Mouse (Mus musculus) embryonic fibroblast, embryonic 13.5 days (primary cell): ENCODE results near the gene Bcat1.
"Not testable (repeated sequence)": the region's sequence is repeated elsewhere in the genome, so short reads cannot be mapped to it uniquely, and the experiment has no call there.

Experiments used
- CTCF ChIP-seq: IDR thresholded peaks from 2 replicates; pipeline ENCODE4 v1.5.1; 2011; ENCODE audit warnings: mild to moderate bottlenecking, control low read depth, low read length, moderate library complexity, borderline replicate concordance; ENCODE audit not compliant: insufficient read depth
- POLR2A ChIP-seq: IDR thresholded peaks from 2 replicates; pipeline ENCODE4 v1.6.1; 2011; ENCODE audit warnings: low read depth, mild to moderate bottlenecking, control low read depth, low read length, moderate library complexity

DNA sequence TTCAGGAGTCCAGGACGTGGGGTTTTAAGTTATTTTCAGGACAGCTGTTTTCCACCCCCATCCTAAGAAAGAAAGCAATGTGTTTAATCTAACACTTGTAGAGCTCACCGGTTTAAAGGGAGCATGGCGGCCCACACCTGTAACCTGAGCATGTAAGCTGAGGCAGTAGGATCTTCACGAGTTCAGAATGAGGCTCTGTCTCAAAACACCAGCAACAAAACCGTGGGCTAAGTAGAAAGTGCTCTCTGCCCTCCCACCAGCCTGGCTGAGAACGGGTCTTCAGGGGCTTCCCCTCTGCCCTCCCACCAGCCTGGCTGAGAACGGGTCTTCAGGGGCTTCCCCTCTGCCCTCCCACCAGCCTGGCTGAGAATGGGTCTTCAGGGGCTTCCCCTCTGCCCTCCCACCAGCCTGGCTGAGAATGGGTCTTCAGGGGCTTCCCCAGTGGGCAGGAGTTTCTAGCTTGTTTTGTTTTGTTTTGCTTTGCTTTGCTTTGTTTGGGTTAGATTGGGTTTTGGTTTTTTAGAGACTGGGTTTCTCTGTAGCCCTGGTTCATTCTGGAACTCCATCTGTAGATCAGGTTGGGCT, 17.1 kb upstream of the Bcat1 start:
- not testable (repeated sequence) for TF ChIP-seq POLR2A, CTCF
